Mouse (Mus musculus) splenic B cell, adult 2 months (primary cell): Measurements from ENCODE around the gene D430019H16Rik.

Experiments used
- DNase-seq: peaks from one replicate; pipeline ENCODE4 v3.0.0-alpha.2; 2011; ENCODE audit warnings: low read depth, low spot score
- H3K27me3 ChIP-seq: 2 replicates; pipeline ENCODE4 v1.6.1; 2012; ENCODE audit warnings: mild to moderate bottlenecking, low read length, moderate library complexity, mixed read lengths; ENCODE audit not compliant: control insufficient read depth, poor library complexity, insufficient read depth, severe bottlenecking
- H3K36me3 ChIP-seq: 2 replicates; pipeline ENCODE4 v1.6.1; 2012; ENCODE audit warnings: mild to moderate bottlenecking, low read length, moderate library complexity, mixed read lengths; ENCODE audit not compliant: control insufficient read depth, poor library complexity, insufficient read depth, severe bottlenecking

The D430019H16Rik gene

DNA sequence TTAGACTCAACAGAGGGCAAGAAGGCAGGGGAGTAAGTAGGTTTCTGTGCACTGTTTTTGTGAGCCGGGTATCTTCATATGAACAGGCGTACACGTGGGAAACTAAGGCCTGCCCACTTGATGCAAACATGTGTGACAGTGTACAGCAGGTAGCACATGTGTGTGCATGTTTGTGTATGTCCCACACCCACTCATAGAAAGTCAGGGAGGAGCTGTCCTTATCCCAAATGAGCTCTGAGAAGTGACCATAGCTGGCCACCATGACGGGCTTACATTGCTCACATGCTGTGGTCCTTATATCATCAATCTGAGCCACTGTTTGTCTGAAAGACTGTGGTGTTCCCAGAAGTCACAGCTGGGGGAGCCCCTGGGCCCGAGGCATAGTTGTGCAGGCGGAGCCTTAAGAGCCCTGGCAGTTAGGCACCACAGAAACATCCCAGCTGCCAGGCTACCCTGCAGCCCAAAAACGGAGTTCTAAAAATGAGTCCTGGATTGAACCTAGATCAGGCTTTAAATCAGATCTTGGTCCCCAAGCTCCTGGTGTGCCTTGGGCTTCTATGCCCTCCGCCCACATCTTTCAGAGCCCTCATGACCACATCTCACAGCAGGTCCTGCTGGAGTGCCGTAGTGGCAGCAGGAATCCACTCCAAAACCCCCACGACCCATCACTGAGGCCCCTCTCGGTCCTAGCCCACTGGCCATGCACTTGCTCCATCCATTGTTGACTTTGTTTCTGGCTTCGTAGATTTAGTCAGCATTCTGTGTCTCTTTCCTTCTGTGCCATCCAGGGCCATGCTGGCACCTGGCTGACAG, 88.1 kb downstream of the D430019H16Rik start:
- no peak for DNase-seq
- Histone ChIP-seq H3K27me3 (no peaks in the 10 kb centered on the region), H3K36me3 (no peaks in the 10 kb centered on the region)

DNA sequence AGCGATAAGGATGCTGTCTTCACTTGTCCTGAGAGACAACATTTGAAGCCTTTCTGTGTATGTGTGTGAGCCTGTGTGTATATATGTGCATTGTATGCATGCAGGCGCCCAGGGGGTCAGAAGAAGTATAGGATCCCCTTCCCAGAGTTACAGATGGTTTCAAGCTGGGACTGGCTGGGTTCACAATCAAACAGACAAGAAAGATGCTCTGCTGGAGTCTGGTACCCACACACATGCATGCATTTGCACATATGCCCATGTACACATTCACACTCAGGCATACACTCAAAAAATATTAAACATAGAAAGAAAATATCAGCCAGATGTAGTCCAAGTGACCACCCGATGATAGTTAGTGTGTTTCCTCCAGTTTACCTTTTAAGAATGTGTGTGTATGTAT, 88.9 kb downstream of the D430019H16Rik start:
- H3K27me3 ChIP-seq, result no peaks in the 10 kb centered on the region
- no peak for DNase-seq
- H3K36me3 ChIP-seq, result no peaks in the 10 kb centered on the region
